ENCODE assay signal across 23 mouse cellular contexts in genomic region chr12:80813872-80814271, GRCm38 (mm10). TPM values are rescaled to one million over a fixed set of nuclear protein-coding genes. Genes with fewer than 3 reads are reported as not detected.
DNase-seq lines count a peak whose midpoint lies in the region; ATAC-seq and TF ChIP-seq lines count a peak whose summit lies in the region.
"Had no signal": no experiment of that assay in that cellular context is flagged by ENCODE, and none has a peak within 500 bp of the region (broad histone marks: within the 10 kb centered on the region; RNA-seq: fewer than 3 reads in every experiment).

No protein-coding gene starts in this region.

- peaks cover 94% of the 10 kb centered on the region for H3K4me1 ChIP-seq in G1E (ENCODE audit: insufficient read depth, low read depth, low read length)
- peaks cover 75% of the 10 kb centered on the region for H3K4me1 ChIP-seq in bone marrow macrophage, adult 2 months (ENCODE audit: control insufficient read depth, insufficient read depth, low read length)
- H3K4me1 ChIP-seq in forebrain, embryonic 14.5 days (ENCODE audit: control insufficient read depth, insufficient read depth, low read length): peaks cover 5% of the 10 kb centered on the region; the same call in 1 of the 2 replicates
- peaks cover 54% of the 10 kb centered on the region for H3K4me1 ChIP-seq in hindbrain, embryonic 10.5 days (replicated peaks)

- H3K9me3 ChIP-seq in G1E (replicated peaks): no peaks in the 10 kb centered on the region
- H3K9me3 ChIP-seq in forebrain, embryonic 14.5 days (replicated peaks; ENCODE audit: control insufficient read depth, low read length): no peaks in the 10 kb centered on the region
- no peaks in the 10 kb centered on the region for H3K9me3 ChIP-seq in hindbrain, embryonic 10.5 days
- H3K9me3 ChIP-seq: embryonic facial prominence, embryonic 10.5 days; forebrain, embryonic 15.5 days; heart, embryonic 13.5 days; limb, embryonic 15.5 days; midbrain, embryonic 15.5 days had no signal

- peak; percentile 51 for ATAC-seq in G1E (ENCODE audit: extremely low read depth, insufficient number of reproducible peaks, low FRiP score, poor library complexity, severe bottlenecking)
- peak; percentile 47 to 56; a peak in 3 of 4 replicates for ATAC-seq in hematopoietic stem cell, adult 5-6 weeks (replicated peaks in 1 of 2; ENCODE audit: insufficient read depth in 1 of 2, low FRiP score in 2 of 2, low TSS enrichment in 1 of 2, low read depth in 1 of 2, poor library complexity in 2 of 2, severe bottlenecking in 2 of 2)
- ATAC-seq in forebrain, embryonic 14.5 days: no peak
- ATAC-seq: activated CD4-positive, CD25-positive, alpha-beta regulatory T cell, adult 4 months; forebrain, embryonic 15.5 days; midbrain, embryonic 15.5 days had no signal

- no peak overlapping the region for H3K9ac ChIP-seq in forebrain, embryonic 14.5 days (ENCODE audit: low read length)
- H3K9ac ChIP-seq: forebrain, embryonic 15.5 days; heart, embryonic 13.5 days; limb, embryonic 15.5 days; midbrain, embryonic 15.5 days had no signal

- H3K4me3 ChIP-seq in G1E (ENCODE audit: low read depth, low read length) (peak overlapping the region; percentile 36; the same call in 1 of the 2 replicates), macrophage (ENCODE audit: inconsistent target) (no peak overlapping the region)
- H3K4me3 ChIP-seq in bone marrow macrophage, adult 2 months (ENCODE audit: insufficient read depth, low read length): no peak overlapping the region
- H3K4me3 ChIP-seq in forebrain, embryonic 14.5 days (ENCODE audit: low read depth, low read length): no peak overlapping the region
- H3K4me3 ChIP-seq in hindbrain, embryonic 10.5 days: no peak overlapping the region
- H3K4me3 ChIP-seq: embryonic facial prominence, embryonic 10.5 days; forebrain, embryonic 15.5 days; heart, embryonic 13.5 days; limb, embryonic 15.5 days; midbrain, embryonic 15.5 days had no signal

- peak; percentile 44 for DNase-seq in G1E (ENCODE audit: low spot score)
- no peak for DNase-seq in forebrain, embryonic 14.5 days (ENCODE audit: low spot score)
- no peak for DNase-seq in hindbrain, embryonic 10.5 days (ENCODE audit: low spot score)
- no peak for DNase-seq in adrenal gland, adult 2 months
- DNase-seq: adrenal gland, postnatal 25 days; cerebellum, adult 18-20 months; cerebellum, postnatal 36 days; heart, postnatal 4 days; kidney, adult 11 months; lung, postnatal 10 days; right cerebral cortex, postnatal 4 days had no signal

- peak overlapping the region; percentile 71 for H3K27ac ChIP-seq in bone marrow macrophage, adult 2 months (ENCODE audit: insufficient read depth, low read depth, low read length)
- H3K27ac ChIP-seq in macrophage: peak overlapping the region; percentile 90
- no peak overlapping the region for H3K27ac ChIP-seq in forebrain, embryonic 14.5 days (ENCODE audit: low read depth, low read length)
- no peak overlapping the region for H3K27ac ChIP-seq in hindbrain, embryonic 10.5 days
- H3K27ac ChIP-seq: embryonic facial prominence, embryonic 10.5 days; forebrain, embryonic 15.5 days; heart, embryonic 13.5 days; limb, embryonic 15.5 days; midbrain, embryonic 15.5 days; stomach, postnatal 0 days had no signal

- H3K4me2 ChIP-seq in forebrain, embryonic 14.5 days (ENCODE audit: low read length): no peak overlapping the region
- H3K4me2 ChIP-seq: forebrain, embryonic 15.5 days; heart, embryonic 13.5 days; limb, embryonic 15.5 days; midbrain, embryonic 15.5 days had no signal

- H3K79me2 ChIP-seq in macrophage (ENCODE audit: inconsistent target): peaks cover 98% of the 10 kb centered on the region

- no peak for TF ChIP-seq CTCF in G1E (IDR thresholded peaks at IDR 0.05; ENCODE audit: low read depth, low read length)
- no peak for TF ChIP-seq CTCF in bone marrow macrophage, adult 2 months (IDR thresholded peaks at IDR 0.05; ENCODE audit: low read depth, low read length)

- no peak for TF ChIP-seq POLR2A in bone marrow macrophage, adult 2 months (IDR thresholded peaks at IDR 0.05; ENCODE audit: borderline replicate concordance, low read depth, low read length)

- H3K36me3 ChIP-seq in G1E (replicated peaks) (peaks cover 23% of the 10 kb centered on the region), macrophage (ENCODE audit: inconsistent target) (no peaks in the 10 kb centered on the region)
- H3K36me3 ChIP-seq in forebrain, embryonic 14.5 days (ENCODE audit: control insufficient read depth, insufficient read depth, low read length): no peaks in the 10 kb centered on the region
- no peaks in the 10 kb centered on the region for H3K36me3 ChIP-seq in hindbrain, embryonic 10.5 days
- H3K36me3 ChIP-seq: embryonic facial prominence, embryonic 10.5 days; forebrain, embryonic 15.5 days; heart, embryonic 13.5 days; limb, embryonic 15.5 days; midbrain, embryonic 15.5 days had no signal

- no peaks in the 10 kb centered on the region for H3K27me3 ChIP-seq in G1E (ENCODE audit: insufficient read depth, low read length)
- H3K27me3 ChIP-seq in forebrain, embryonic 14.5 days (replicated peaks; ENCODE audit: control insufficient read depth, insufficient read depth, low read length): no peaks in the 10 kb centered on the region
- H3K27me3 ChIP-seq in hindbrain, embryonic 10.5 days (ENCODE audit: insufficient read depth, poor library complexity, severe bottlenecking): no peaks in the 10 kb centered on the region
- H3K27me3 ChIP-seq: forebrain, embryonic 15.5 days; heart, embryonic 13.5 days; limb, embryonic 15.5 days; midbrain, embryonic 15.5 days had no signal

- WGBS in macrophage (ENCODE audit: missing documents): 50% methylated on average over 4 of the region's 4 CpGs
- WGBS in forebrain, embryonic 14.5 days: 97% methylated on average over 4 of the region's 4 CpGs
- 94% methylated on average over 4 of the region's 4 CpGs for WGBS in hindbrain, embryonic 10.5 days

RNA-seq across cellular contexts. Expression of gene Susd6, which starts 23.6 kb away (rescaled TPM):
- total RNA-seq in G1E (2014; fragmentation: Nextera tagmentation): 123 and 135 TPM in 2 replicates
- total RNA-seq in G1E (2017): 66.4 and 66.6 TPM in 2 replicates
- 24.0 and 29.6 TPM in 2 replicates for polyA plus RNA-seq in G1E (2012)
- polyA plus RNA-seq in bone marrow macrophage, adult 2 months (2012; ENCODE audit: insufficient read depth, insufficient read length, missing spikeins): 144 and 157 TPM in 2 replicates
- 27.5 and 31.9 TPM in 2 replicates for total RNA-seq in hematopoietic stem cell, adult 5-6 weeks (2017)
- total RNA-seq in macrophage (2018; cell fraction: chromatin; rRNA removed): 100 to 1,000 TPM in 21 of 26 experiments, 10 to 100 TPM in 5; 82.5 to 344 (median 177) TPM
- total RNA-seq in macrophage (2018; cell fraction: cytosol; rRNA removed): 100 to 1,000 TPM in 25 of 26 experiments, 10 to 100 TPM in 1; 98.6 to 237 (median 169) TPM
- 100 to 1,000 TPM; 137 to 428 (median 289) TPM for total RNA-seq in macrophage (2018; cell fraction: nucleus; rRNA removed)
- 67.3 to 91.5 TPM (median 72.0 TPM) in 3 replicates for polyA plus RNA-seq in macrophage (2018)
- polyA plus RNA-seq in forebrain, embryonic 14.5 days (2014; fragmentation: Nextera tagmentation; extraction: Ambion mirVana): 11.7 and 13.4 TPM in 2 replicates
- polyA plus RNA-seq in hindbrain, embryonic 10.5 days (2016; fragmentation: Nextera tagmentation; extraction: Ambion mirVana): 15.6 and 15.9 TPM in 2 replicates
- total RNA-seq in adrenal gland, adult 2 months (2021): 10 to 100 TPM; 50.4 to 57.8 TPM
- 61.5 and 62.6 TPM in 2 replicates for polyA plus RNA-seq in adrenal gland, adult 2 months (2012; rRNA removed)

RNA-seq across cellular contexts. Expression of gene Ccdc177, which starts 53.4 kb away (rescaled TPM):
- total RNA-seq in G1E (2014; fragmentation: Nextera tagmentation) (not detected in 2 replicates), G1E (2017) (0.06 and 0.11 TPM in 2 replicates)
- polyA plus RNA-seq in G1E (2012) (not detected in 2 replicates), macrophage (2018) (not detected in 3 replicates)
- polyA plus RNA-seq in bone marrow macrophage, adult 2 months (2012; ENCODE audit: insufficient read depth, insufficient read length, missing spikeins): not detected in 2 replicates
- total RNA-seq in hematopoietic stem cell, adult 5-6 weeks (2017): 0.06 TPM in 1 of 2 replicates, not detected in the other
- not detected for total RNA-seq in macrophage (2018; cell fraction: chromatin; rRNA removed)
- total RNA-seq in macrophage (2018; cell fraction: cytosol; rRNA removed): not detected
- total RNA-seq in macrophage (2018; cell fraction: nucleus; rRNA removed): not detected
- 6.3 and 6.7 TPM in 2 replicates for polyA plus RNA-seq in forebrain, embryonic 14.5 days (2014; fragmentation: Nextera tagmentation; extraction: Ambion mirVana)
- 1.5 and 2.4 TPM in 2 replicates for polyA plus RNA-seq in hindbrain, embryonic 10.5 days (2016; fragmentation: Nextera tagmentation; extraction: Ambion mirVana)
- under 1 TPM in 1 of 2 experiments, not detected in 1; 0.07 TPM for total RNA-seq in adrenal gland, adult 2 months (2021)
- polyA plus RNA-seq in adrenal gland, adult 2 months (2012; rRNA removed): not detected in 2 replicates
- total RNA-seq: megakaryocyte-erythroid progenitor cell, adult 5-6 weeks had no signal
- polyA plus RNA-seq: activated CD4-positive, CD25-positive, alpha-beta regulatory T cell, adult 4 months; heart, embryonic 13.5 days; thymus, postnatal 0 days had no signal

Comparison
In these comparisons a context has a peak if more than half of its experiments do, and no peak if none do; other contexts are left out.
1. H3K27ac ChIP-seq: peak in bone marrow macrophage, adult 2 months (single experiment) and macrophage (single experiment); none in forebrain, embryonic 14.5 days (single experiment) and hindbrain, embryonic 10.5 days (single experiment).